Mouse (Mus musculus) heart, postnatal 14 days (tissue): ENCODE results near the gene AC153137.1. TPM values are rescaled to one million over a fixed set of nuclear protein-coding genes. Genes with fewer than 3 reads are reported as not detected.
A peak's percentile ranks its signal among the peaks of the same experiment; 100 is the strongest.
"Not testable (repeated sequence)": the region's sequence is repeated elsewhere in the genome, so short reads cannot be mapped to it uniquely, and the experiment has no call there.

Experiments
- DNase-seq, 2 experiments: peaks; one replicate each; pipeline ENCODE4 v3.0.0; 2021 to 2022
- intact Hi-C: fragments of 180-260 bp; cut with DNase I; formaldehyde crosslinking; loops from one replicate; pipeline ENCODE4 v1.15.1; 2025
- long read RNA-seq, 2 experiments: library from polyadenylated mRNA; stranded (forward); transcript quantifications; one replicate each; pipeline ENCODE4 v2.0.0; 2021
- total RNA-seq, 2 experiments: library from RNA; stranded (reverse); gene quantifications; 2 replicates each; pipeline ENCODE4 v1.2.3; 2021

The AC153137.1 gene
- not detected for total RNA-seq
- long read RNA-seq, experiment 1: 0 reads
- long read RNA-seq, experiment 2: 0 reads

- intact Hi-C loops, DNase-seq: not testable (repeated sequence)
Measured at GRCm38 (mm10) chr1:30977868-30978267, at the start of gene AC153137.1. Gene AC153137.1 (minus strand): TSS chr1:30977968.

GRCm38 (mm10) chr1:31023173-31023572 is 45.4 kb upstream of the AC153137.1 start:
- DNase-seq: no peak
- intact Hi-C loops: no loop called here

GRCm38 (mm10) chr1:31019283-31019682 is 41.5 kb upstream of the AC153137.1 start:
- intact Hi-C loops: loop anchor here (2.0 kb wide), 1 partner anchor 68 kb away; no protein-coding TSS in a partner anchor
- peak; percentile 46 to 61 for DNase-seq

GRCm38 (mm10) chr1:31017377-31017776 is 39.6 kb upstream of the AC153137.1 start:
- DNase-seq: no peak
- intact Hi-C loops: no loop called here

- no peak for DNase-seq
- intact Hi-C loops: no loop called here
Measured at GRCm38 (mm10) chr1:31016068-31016467, 38.3 kb upstream of the AC153137.1 start.

- no peak for DNase-seq
- intact Hi-C loops: no loop called here
Measured at GRCm38 (mm10) chr1:31015261-31015660, 37.5 kb upstream of the AC153137.1 start.

- DNase-seq, intact Hi-C loops: not testable (repeated sequence)
Measured at GRCm38 (mm10) chr1:30977239-30977638, 529 bp downstream of the AC153137.1 start.

GRCm38 (mm10) chr1:30951795-30952194 is 26.0 kb downstream of the AC153137.1 start:
- intact Hi-C loops: loop anchor here (2.0 kb wide), 1 partner anchor 67 kb away; no protein-coding TSS in a partner anchor
- no peak for DNase-seq

- intact Hi-C loops: loop anchor here (2.0 kb wide), 1 partner anchor 68 kb away; no protein-coding TSS in a partner anchor
- DNase-seq: no peak
Measured at GRCm38 (mm10) chr1:30950456-30950835, 27.3 kb downstream of the AC153137.1 start.

- intact Hi-C loops: loop anchor here (2.0 to 5.0 kb wide), 4 partner anchors 69 to 202 kb away; partner anchors contain the start of gene Phf3
- DNase-seq: peak; percentile 97 to 98
Measured at GRCm38 (mm10) chr1:30949710-30950455, 27.9 kb downstream of the AC153137.1 start.

GRCm38 (mm10) chr1:30948950-30949639 is 28.7 kb downstream of the AC153137.1 start:
- DNase-seq: peak; percentile 68 to 69
- intact Hi-C loops: loop anchor here (5.0 kb wide), 3 partner anchors 77 to 203 kb away; partner anchors contain the start of gene Phf3

GRCm38 (mm10) chr1:30948361-30948949 is 29.3 kb downstream of the AC153137.1 start:
- intact Hi-C loops: loop anchor here (5.0 kb wide), 3 partner anchors 76 to 204 kb away; partner anchors contain the start of gene Phf3
- peak; percentile 15 to 45 for DNase-seq

GRCm38 (mm10) chr1:30945136-30945535 is 32.6 kb downstream of the AC153137.1 start:
- no peak for DNase-seq
- intact Hi-C loops: loop anchor here (5.0 kb wide), 3 partner anchors 73 to 207 kb away; partner anchors contain the start of gene Phf3

GRCm38 (mm10) chr1:30940571-30940970 is 37.2 kb downstream of the AC153137.1 start:
- DNase-seq: no peak
- intact Hi-C loops: no loop called here

GRCm38 (mm10) chr1:30938392-30938791 is 39.4 kb downstream of the AC153137.1 start:
- intact Hi-C loops: no loop called here
- DNase-seq: no peak

- intact Hi-C loops: no loop called here
- DNase-seq: no peak
Measured at GRCm38 (mm10) chr1:30937396-30937965, 40.3 kb downstream of the AC153137.1 start.

- DNase-seq: no peak
- intact Hi-C loops: no loop called here
Measured at GRCm38 (mm10) chr1:30936488-30936887, 41.3 kb downstream of the AC153137.1 start.

GRCm38 (mm10) chr1:30930823-30931222 is 46.9 kb downstream of the AC153137.1 start:
- intact Hi-C loops: loop anchor here (5.0 kb wide), 1 partner anchor 221 kb away; no protein-coding TSS in a partner anchor
- DNase-seq: peak in 1 of 2 experiments; percentile 6

GRCm38 (mm10) chr1:30930194-30930593 is 47.6 kb downstream of the AC153137.1 start:
- DNase-seq: no peak
- intact Hi-C loops: loop anchor here (5.0 kb wide), 1 partner anchor 222 kb away; no protein-coding TSS in a partner anchor
